Mouse (Mus musculus): Measurements from ENCODE around the gene Hyls1.

- TF ChIP-seq MAFK (IDR thresholded peaks at IDR 0.05; ENCODE audit: insufficient read depth, low read depth, low read length): no peak
- no peak for TF ChIP-seq ZC3H11A (IDR thresholded peaks at IDR 0.05; ENCODE audit: borderline replicate concordance, low read depth, low read length)
These were observed 17.5 kb upstream of the Hyls1 start for GRCm38 (mm10) chr9:35587674-35588073.
